Mouse (Mus musculus) NIH3T3 (cell line): ENCODE results near the gene Gja3.

Experiments
- DNase-seq: peaks from one replicate; pipeline ENCODE4 v3.0.0-alpha.2; 2012; ENCODE audit warnings: low read depth

Gja3 gene

GRCm38 (mm10) chr14:57034135-57034534, 23.8 kb downstream of the Gja3 start:
- no peak for DNase-seq

- no peak for DNase-seq
These were observed 25.1 kb downstream of the Gja3 start for GRCm38 (mm10) chr14:57032850-57033249.

DNA sequence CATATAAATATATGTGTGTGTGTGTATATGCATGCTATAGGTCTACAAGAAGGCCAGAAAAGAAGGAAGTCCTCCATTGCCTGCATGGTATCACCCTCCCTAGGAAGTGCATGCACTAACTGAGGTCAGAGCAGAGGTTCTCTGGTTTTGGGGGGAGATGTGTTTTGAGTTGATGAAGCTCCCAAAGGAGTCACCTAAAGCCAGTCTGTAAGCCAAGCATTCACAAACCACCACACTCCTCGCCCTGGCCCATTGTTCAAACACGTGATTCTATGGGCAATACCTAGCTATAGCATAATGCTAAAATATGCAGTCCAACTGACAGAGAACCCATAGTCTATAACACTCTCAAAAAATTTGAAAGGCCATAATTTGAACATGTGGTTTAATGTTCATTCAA, 39.5 kb downstream of the Gja3 start:
- DNase-seq, result no peak

DNA sequence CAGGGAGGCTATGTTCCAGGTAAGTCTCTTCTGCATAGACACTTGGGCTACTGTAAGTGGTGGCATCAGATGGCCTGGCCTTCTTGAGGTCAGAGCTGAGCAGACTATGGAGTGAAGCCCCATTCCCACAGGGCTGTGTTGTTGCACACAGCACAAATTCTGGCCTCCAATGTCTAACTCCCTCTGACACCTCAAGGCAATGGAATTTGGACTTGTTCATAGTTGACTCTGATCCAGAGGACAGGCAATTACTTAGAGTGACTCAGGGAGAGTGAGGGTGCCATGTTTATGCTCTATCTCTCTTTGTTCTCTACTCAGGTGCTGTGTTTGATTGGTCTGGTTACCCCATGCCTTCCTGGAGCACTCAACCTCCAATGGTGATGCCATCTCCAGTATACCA, 41.1 kb downstream of the Gja3 start:
- peak; percentile 22 for DNase-seq

DNA sequence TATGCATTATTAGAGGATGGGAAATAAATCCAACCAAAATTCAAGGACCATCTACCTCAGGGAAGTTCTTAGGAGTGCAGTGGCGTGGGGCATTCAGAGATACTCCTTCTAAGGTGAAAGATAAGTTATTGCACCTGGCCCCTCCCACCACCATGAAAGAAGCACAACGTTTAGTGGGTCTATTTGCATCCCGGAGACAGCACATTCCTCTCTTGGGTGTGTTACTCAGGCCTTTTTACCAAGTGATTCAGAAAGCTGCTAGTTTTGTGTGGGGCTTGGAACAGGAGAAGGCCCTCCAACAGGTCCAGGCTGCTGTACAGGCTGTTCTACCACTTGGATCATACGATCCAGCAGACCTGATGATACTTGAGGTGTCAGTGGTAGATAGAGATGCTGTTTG, 69.3 kb downstream of the Gja3 start:
- no peak for DNase-seq
